Mouse (Mus musculus): ENCODE data around the gene Tnnc1. TPM values are rescaled to one million over a fixed set of nuclear protein-coding genes. Genes with fewer than 3 reads are reported as not detected.
A peak's percentile ranks its signal among the peaks of the same experiment; 100 is the strongest.

Gene Tnnc1
- polyA plus RNA-seq, 1 experiment, result 0.62 TPM

DNA sequence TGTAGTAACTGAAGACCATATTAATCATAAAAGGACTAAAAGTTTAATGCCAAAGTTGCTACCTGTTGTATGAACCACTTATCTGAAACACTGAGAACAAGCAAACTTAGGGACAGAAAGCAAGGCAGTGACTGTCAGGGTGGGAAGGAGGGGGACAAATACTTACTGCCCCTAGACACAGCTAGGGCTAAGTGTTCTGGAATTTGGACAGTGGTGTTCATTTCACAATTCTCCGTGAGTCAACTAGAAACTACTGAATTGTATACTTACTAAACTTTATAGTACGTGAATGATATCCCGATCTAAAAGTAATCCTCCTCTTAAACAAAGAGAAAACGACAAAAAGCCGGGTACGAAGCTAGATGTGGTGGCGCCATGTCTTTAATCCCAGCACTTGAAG, 8.5 kb upstream of the Tnnc1 start:
- 91% methylated on average over 7 of the region's 7 CpGs for WGBS
- Histone ChIP-seq H3K4me1 (ENCODE audit: control insufficient read depth, insufficient read depth, insufficient read length) (peaks cover 3% of the 10 kb centered on the region; the same call in 1 of the 2 replicates), H3K27me3 (ENCODE audit: control insufficient read depth, insufficient read depth, low read length) (no peaks in the 10 kb centered on the region), H3K4me3 (ENCODE audit: extremely low read depth, insufficient read depth, insufficient read length) (no peak overlapping the region), H3K36me3 (ENCODE audit: control insufficient read depth, insufficient read depth, low read length) (peaks cover 28% of the 10 kb centered on the region), H3K27ac (ENCODE audit: insufficient read depth, low read length) (no peak overlapping the region)
- TF ChIP-seq POLR2A (IDR thresholded peaks at IDR 0.05; ENCODE audit: low read depth, low read length) (no peak), CTCF (IDR thresholded peaks at IDR 0.05; ENCODE audit: extremely low read depth, insufficient read depth, insufficient read length, insufficient replicate concordance) (no peak)
- no peak for DNase-seq (ENCODE audit: low read depth in 1 of 2, low spot score in 2 of 2)

DNA sequence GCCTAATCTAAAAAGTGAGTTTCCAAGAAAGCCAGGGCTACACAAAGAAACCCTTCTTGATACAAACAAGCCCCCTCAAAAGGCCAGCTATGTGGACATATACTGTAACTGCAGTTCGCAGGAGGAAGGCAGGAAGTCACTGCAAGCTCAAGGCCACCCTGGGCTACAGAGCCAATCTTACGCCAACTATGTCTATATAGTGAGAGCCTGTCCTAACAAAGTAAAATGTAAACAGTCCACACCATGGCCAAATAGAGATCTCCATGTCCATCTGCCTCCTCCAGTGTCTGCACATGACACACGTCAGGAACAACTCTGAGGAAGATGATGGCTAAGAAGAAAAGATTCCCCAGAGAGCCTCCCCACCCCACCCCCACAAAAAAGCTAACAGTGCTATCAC, 8.1 kb upstream of the Tnnc1 start:
- peaks cover 2% of the 10 kb centered on the region; the same call in 1 of the 2 replicates for H3K4me1 ChIP-seq (ENCODE audit: control insufficient read depth, insufficient read depth, insufficient read length)
- no peak overlapping the region for H3K27ac ChIP-seq (ENCODE audit: insufficient read depth, low read length)

DNA sequence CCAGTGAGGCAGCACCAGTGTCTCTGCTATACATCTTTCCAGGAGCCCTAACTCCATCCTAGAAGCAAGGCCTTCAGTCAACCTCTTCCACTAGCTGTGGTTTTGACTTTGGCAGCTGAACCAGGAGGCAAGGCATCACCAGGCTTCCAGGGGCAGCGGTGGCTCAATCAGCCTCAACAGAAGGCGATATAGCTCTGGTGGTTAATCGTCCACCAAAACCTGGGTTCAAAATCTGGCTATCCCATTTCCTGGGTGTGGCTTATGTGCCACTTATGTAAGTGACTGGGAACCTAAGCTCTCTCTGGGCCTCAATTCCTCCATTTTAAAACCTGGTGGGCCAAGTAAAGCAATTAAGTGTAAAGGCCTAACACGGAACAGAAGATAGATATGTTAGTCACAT, 3.3 kb upstream of the Tnnc1 start:
- peaks cover 2% of the 10 kb centered on the region; the same call in 1 of the 2 replicates for H3K4me1 ChIP-seq (ENCODE audit: control insufficient read depth, insufficient read depth, insufficient read length)
- H3K27ac ChIP-seq (ENCODE audit: insufficient read depth, low read length), result 0 out of 2 replicates have a peak overlapping the region, but pooled peaks have one; percentile 10
- TF ChIP-seq CTCF (IDR thresholded peaks at IDR 0.05; ENCODE audit: extremely low read depth, insufficient read depth, insufficient read length, insufficient replicate concordance) (no peak), POLR2A (IDR thresholded peaks at IDR 0.05; ENCODE audit: low read depth, low read length) (no peak)
- H3K4me3 ChIP-seq (ENCODE audit: extremely low read depth, insufficient read depth, insufficient read length), result no peak overlapping the region
- WGBS, result 74% methylated on average over 4 of the region's 4 CpGs
- no peak for DNase-seq (ENCODE audit: low read depth in 1 of 2, low spot score in 2 of 2)
- H3K36me3 ChIP-seq (ENCODE audit: control insufficient read depth, insufficient read depth, low read length), result peaks cover 25% of the 10 kb centered on the region
- no peaks in the 10 kb centered on the region for H3K27me3 ChIP-seq (ENCODE audit: control insufficient read depth, insufficient read depth, low read length)

More for the DNA sequence above, 8.1 kb upstream of the Tnnc1 start:
- WGBS, result 92% methylated on average over 3 of the region's 3 CpGs
- H3K36me3 ChIP-seq (ENCODE audit: control insufficient read depth, insufficient read depth, low read length), result peaks cover 28% of the 10 kb centered on the region
- no peak overlapping the region for H3K4me3 ChIP-seq (ENCODE audit: extremely low read depth, insufficient read depth, insufficient read length)
- no peak for DNase-seq (ENCODE audit: low read depth in 1 of 2, low spot score in 2 of 2)
- no peaks in the 10 kb centered on the region for H3K27me3 ChIP-seq (ENCODE audit: control insufficient read depth, insufficient read depth, low read length)
- TF ChIP-seq CTCF (IDR thresholded peaks at IDR 0.05; ENCODE audit: extremely low read depth, insufficient read depth, insufficient read length, insufficient replicate concordance) (no peak), POLR2A (IDR thresholded peaks at IDR 0.05; ENCODE audit: low read depth, low read length) (no peak)

DNA sequence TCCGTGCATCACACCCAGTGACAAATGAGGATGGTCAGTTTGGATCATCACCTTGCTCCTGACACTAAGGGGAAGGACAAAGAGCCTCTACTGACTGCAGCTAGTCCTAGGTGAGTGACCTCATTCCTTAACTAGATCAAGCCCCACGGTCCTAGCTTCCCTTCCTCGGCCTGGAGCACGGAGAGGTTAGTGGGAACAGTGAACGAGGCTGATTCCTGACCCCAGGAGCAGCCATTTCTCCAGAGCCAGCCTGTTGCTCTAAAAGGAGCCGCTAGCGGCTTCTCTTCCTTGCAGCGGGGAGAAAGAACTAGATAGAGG, 2.9 kb upstream of the Tnnc1 start:
- H3K4me1 ChIP-seq (ENCODE audit: control insufficient read depth, insufficient read depth, insufficient read length), result peaks cover 2% of the 10 kb centered on the region; the same call in 1 of the 2 replicates
- no peak for TF ChIP-seq CTCF (IDR thresholded peaks at IDR 0.05; ENCODE audit: extremely low read depth, insufficient read depth, insufficient read length, insufficient replicate concordance)
- no peak for TF ChIP-seq POLR2A (IDR thresholded peaks at IDR 0.05; ENCODE audit: low read depth, low read length)
- peaks cover 23% of the 10 kb centered on the region for H3K36me3 ChIP-seq (ENCODE audit: control insufficient read depth, insufficient read depth, low read length)
- WGBS, result 34% methylated on average over 8 of the region's 8 CpGs
- no peaks in the 10 kb centered on the region for H3K27me3 ChIP-seq (ENCODE audit: control insufficient read depth, insufficient read depth, low read length)
- peak overlapping the region; percentile 83; the same call in 1 of the 2 replicates for H3K4me3 ChIP-seq (ENCODE audit: extremely low read depth, insufficient read depth, insufficient read length)
- no peak for DNase-seq (ENCODE audit: low read depth in 1 of 2, low spot score in 2 of 2)
- no peak overlapping the region for H3K27ac ChIP-seq (ENCODE audit: insufficient read depth, low read length)

DNA sequence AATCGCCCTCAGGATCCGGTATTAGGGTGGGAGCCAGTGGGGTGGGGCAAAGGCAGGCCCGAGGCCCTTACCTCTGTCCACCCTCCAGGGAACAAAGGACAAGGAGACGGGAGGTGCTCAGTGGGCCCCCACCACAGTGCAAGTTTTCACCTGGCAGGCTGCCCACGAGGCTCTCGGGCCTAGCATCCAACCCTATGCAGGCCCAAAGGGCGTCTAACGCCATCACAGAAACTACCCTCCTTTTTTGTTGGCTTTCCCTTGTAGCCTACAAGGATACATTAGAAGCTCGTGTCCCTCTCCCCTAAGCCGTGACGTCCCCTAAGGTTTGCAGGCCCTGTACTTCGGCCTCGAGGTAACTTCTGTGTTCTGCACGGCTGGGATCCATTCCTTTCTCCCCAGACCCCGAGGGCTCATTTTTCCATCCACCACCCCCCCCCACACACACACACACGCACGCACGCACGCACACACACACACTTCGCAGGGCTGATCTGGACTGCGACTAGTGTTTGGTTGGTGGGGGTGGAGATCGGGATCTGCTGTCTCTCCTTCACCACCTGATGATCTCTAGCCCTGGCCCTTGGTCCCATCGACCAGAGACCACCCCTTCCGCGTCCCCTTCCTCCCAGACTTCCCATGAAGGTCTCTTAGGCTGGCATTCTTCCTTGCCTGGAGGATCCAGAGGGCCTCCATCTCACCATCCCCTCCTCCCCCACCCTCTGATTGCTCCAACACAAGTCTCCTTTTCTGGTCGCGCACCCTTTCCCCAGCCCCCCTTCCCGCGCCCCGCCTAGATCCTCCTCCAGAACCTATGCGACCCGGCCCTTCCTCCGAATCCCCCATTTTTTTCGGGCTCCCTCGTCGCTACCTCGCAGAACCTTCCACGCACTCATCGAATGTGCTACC, 2.3 kb upstream of the Tnnc1 start:
- DNase-seq (ENCODE audit: low read depth in 1 of 2, low spot score in 2 of 2), result peak in 1 of 2 experiments; percentile 16
- WGBS, result 3% methylated on average over 39 of the region's 39 CpGs
- peaks cover 19% of the 10 kb centered on the region for H3K36me3 ChIP-seq (ENCODE audit: control insufficient read depth, insufficient read depth, low read length)
- H3K27me3 ChIP-seq (ENCODE audit: control insufficient read depth, insufficient read depth, low read length), result no peaks in the 10 kb centered on the region
- peak overlapping the region; percentile 83 for H3K4me3 ChIP-seq (ENCODE audit: extremely low read depth, insufficient read depth, insufficient read length)
- no peak for TF ChIP-seq CTCF (IDR thresholded peaks at IDR 0.05; ENCODE audit: extremely low read depth, insufficient read depth, insufficient read length, insufficient replicate concordance)
- no peak for TF ChIP-seq POLR2A (IDR thresholded peaks at IDR 0.05; ENCODE audit: low read depth, low read length)
- peaks cover 2% of the 10 kb centered on the region; the same call in 1 of the 2 replicates for H3K4me1 ChIP-seq (ENCODE audit: control insufficient read depth, insufficient read depth, insufficient read length)
- H3K27ac ChIP-seq (ENCODE audit: insufficient read depth, low read length), result peak overlapping the region; percentile 70

DNA sequence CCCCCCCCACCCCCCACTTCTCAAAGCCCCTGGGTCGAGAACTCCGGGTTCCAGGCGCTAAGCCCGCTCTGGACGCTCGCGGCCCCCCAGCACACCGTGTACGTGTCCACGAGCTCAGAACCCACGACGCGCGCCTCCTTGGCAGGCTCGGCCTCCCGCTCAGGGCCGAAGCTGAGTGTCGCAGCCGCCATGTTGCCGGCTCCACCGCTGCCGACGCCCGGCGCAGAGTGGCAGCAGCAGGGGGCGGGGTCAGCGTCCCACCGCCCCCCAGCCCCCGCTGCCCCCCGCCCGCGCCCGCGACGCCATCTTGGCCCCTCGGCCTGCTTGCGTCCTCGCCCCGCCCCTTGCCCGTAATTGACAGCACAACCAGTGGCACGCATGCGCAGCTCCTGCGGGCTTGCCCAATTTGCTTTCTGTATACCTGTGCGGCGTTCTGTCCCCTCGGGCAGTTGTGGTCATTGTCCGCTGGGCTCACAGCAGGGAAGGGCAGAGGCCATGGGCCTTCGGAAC, 1.6 kb upstream of the Tnnc1 start:
- H3K27me3 ChIP-seq (ENCODE audit: control insufficient read depth, insufficient read depth, low read length), result no peaks in the 10 kb centered on the region
- peak overlapping the region; percentile 70 for H3K27ac ChIP-seq (ENCODE audit: insufficient read depth, low read length)
- peak; percentile 84 to 95 for DNase-seq (ENCODE audit: low read depth in 1 of 2, low spot score in 2 of 2)
- peaks cover 2% of the 10 kb centered on the region; the same call in 1 of the 2 replicates for H3K4me1 ChIP-seq (ENCODE audit: control insufficient read depth, insufficient read depth, insufficient read length)
- H3K36me3 ChIP-seq (ENCODE audit: control insufficient read depth, insufficient read depth, low read length), result peaks cover 15% of the 10 kb centered on the region
- peak overlapping the region; percentile 83 for H3K4me3 ChIP-seq (ENCODE audit: extremely low read depth, insufficient read depth, insufficient read length)
- under 1% methylated on average over 46 of the region's 48 CpGs for WGBS
- TF ChIP-seq POLR2A (IDR thresholded peaks at IDR 0.05; ENCODE audit: low read depth, low read length) (peak; percentile 85), CTCF (IDR thresholded peaks at IDR 0.05; ENCODE audit: extremely low read depth, insufficient read depth, insufficient read length, insufficient replicate concordance) (no peak)

Data from spleen, adult 2 months (tissue).